Mouse (Mus musculus): ENCODE data around the gene Efna4. TPM values are rescaled to one million over a fixed set of nuclear protein-coding genes. Genes with fewer than 3 reads are reported as not detected.

Gene Efna4
- polyA plus RNA-seq, 1 experiment from 2014 or later, result 20.6 TPM

GRCm38 (mm10) chr3:89341794-89342193 is 4.0 kb upstream of the Efna4 start:
- no peak overlapping the region for H3K4me2 ChIP-seq (ENCODE audit: low read length)
- no peaks in the 10 kb centered on the region for H3K9me3 ChIP-seq (ENCODE audit: control insufficient read depth, low read length)
- no peak overlapping the region for H3K9ac ChIP-seq (ENCODE audit: low read length)
- peaks cover 27% of the 10 kb centered on the region for H3K4me1 ChIP-seq (replicated peaks; ENCODE audit: control insufficient read depth, insufficient read depth, low read length)
- no peak for DNase-seq (ENCODE audit: low spot score)
- no peak overlapping the region for H3K27ac ChIP-seq (ENCODE audit: low read depth)
- 86% methylated on average over 4 of the region's 4 CpGs for WGBS
- H3K4me3 ChIP-seq (ENCODE audit: low read depth, low read length), result no peak overlapping the region
- ATAC-seq (replicated peaks; ENCODE audit: low FRiP score, low TSS enrichment, low read depth), result no peak
- H3K27me3 ChIP-seq (replicated peaks; ENCODE audit: control insufficient read depth, insufficient read depth, low read length), result no peaks in the 10 kb centered on the region
- H3K36me3 ChIP-seq (ENCODE audit: control insufficient read depth, insufficient read depth, low read length), result peaks cover 26% of the 10 kb centered on the region

- Histone ChIP-seq H3K36me3 (ENCODE audit: control insufficient read depth, insufficient read depth, low read length) (peaks cover 15% of the 10 kb centered on the region), H3K4me2 (ENCODE audit: low read length) (peak overlapping the region; percentile 53), H3K27ac (ENCODE audit: low read depth) (no peak overlapping the region), H3K9me3 (ENCODE audit: control insufficient read depth, low read length) (no peaks in the 10 kb centered on the region), H3K9ac (ENCODE audit: low read length) (peak overlapping the region; percentile 29; the same call in 1 of the 2 replicates), H3K4me3 (ENCODE audit: low read depth, low read length) (peak overlapping the region; percentile 26), H3K27me3 (replicated peaks; ENCODE audit: control insufficient read depth, insufficient read depth, low read length) (no peaks in the 10 kb centered on the region), H3K4me1 (replicated peaks; ENCODE audit: control insufficient read depth, insufficient read depth, low read length) (peaks cover 35% of the 10 kb centered on the region)
- 0 out of 2 replicates have a peak, but pooled peaks have one; percentile 6 for ATAC-seq (replicated peaks; ENCODE audit: low FRiP score, low TSS enrichment, low read depth)
- peak; percentile 95 for DNase-seq (ENCODE audit: low spot score)
- 4% methylated on average over 11 of the region's 11 CpGs for WGBS
These were observed 2.6 kb upstream of the Efna4 start for GRCm38 (mm10) chr3:89340465-89340864.

GRCm38 (mm10) chr3:89339416-89339815 is 1.6 kb upstream of the Efna4 start:
- Histone ChIP-seq H3K4me1 (replicated peaks; ENCODE audit: control insufficient read depth, insufficient read depth, low read length) (peaks cover 35% of the 10 kb centered on the region), H3K4me2 (ENCODE audit: low read length) (no peak overlapping the region), H3K36me3 (ENCODE audit: control insufficient read depth, insufficient read depth, low read length) (peaks cover 18% of the 10 kb centered on the region), H3K27me3 (replicated peaks; ENCODE audit: control insufficient read depth, insufficient read depth, low read length) (no peaks in the 10 kb centered on the region), H3K9ac (ENCODE audit: low read length) (no peak overlapping the region), H3K9me3 (ENCODE audit: control insufficient read depth, low read length) (no peaks in the 10 kb centered on the region), H3K4me3 (ENCODE audit: low read depth, low read length) (no peak overlapping the region), H3K27ac (ENCODE audit: low read depth) (peak overlapping the region; percentile 34; the same call in 1 of the 2 replicates)
- 19% methylated on average over 8 of the region's 8 CpGs for WGBS
- peak; percentile 93 for DNase-seq (ENCODE audit: low spot score)
- ATAC-seq (replicated peaks; ENCODE audit: low FRiP score, low TSS enrichment, low read depth), result no peak

DNA sequence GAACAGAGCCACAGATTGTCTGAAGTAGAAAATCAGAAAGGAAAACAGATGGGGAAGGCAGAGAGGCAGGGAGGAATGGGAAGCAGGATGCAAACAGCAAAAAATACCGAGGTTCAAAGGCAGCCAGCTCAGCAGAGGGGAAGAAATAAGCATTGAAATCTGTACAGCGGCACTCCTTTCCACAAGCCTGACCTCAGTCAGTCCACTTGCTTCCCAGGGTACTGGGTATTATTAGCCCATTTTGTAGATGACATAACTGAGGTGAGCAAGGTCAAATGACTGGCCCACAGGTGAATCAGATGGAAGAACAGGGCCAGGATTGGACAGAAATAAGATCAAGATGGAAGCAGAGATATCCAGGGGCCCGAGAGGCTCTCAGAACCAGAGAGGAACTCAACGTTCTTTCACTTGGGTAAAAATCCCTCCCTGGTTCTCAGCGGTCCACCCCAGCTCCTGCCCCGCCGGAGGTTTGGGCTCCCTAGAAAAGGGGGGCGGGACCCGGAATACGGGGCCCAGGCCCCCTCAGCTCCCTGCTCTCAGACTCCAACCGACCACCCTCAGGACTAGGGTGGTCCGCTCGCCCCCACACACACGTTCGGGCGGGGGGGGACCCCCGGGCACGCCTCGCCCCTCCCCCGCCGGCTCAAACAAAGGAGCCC is 637 bp downstream of the Efna4 start:
- Histone ChIP-seq H3K4me1 (replicated peaks; ENCODE audit: control insufficient read depth, insufficient read depth, low read length) (peaks cover 35% of the 10 kb centered on the region), H3K27ac (ENCODE audit: low read depth) (peak overlapping the region; percentile 82), H3K36me3 (ENCODE audit: control insufficient read depth, insufficient read depth, low read length) (peaks cover 30% of the 10 kb centered on the region), H3K9me3 (ENCODE audit: control insufficient read depth, low read length) (no peaks in the 10 kb centered on the region), H3K4me3 (ENCODE audit: low read depth, low read length) (peak overlapping the region; percentile 73), H3K4me2 (ENCODE audit: low read length) (peak overlapping the region; percentile 74), H3K9ac (ENCODE audit: low read length) (peak overlapping the region; percentile 89), H3K27me3 (replicated peaks; ENCODE audit: control insufficient read depth, insufficient read depth, low read length) (no peaks in the 10 kb centered on the region)
- DNase-seq (ENCODE audit: low spot score) (no peak), ATAC-seq (replicated peaks; ENCODE audit: low FRiP score, low TSS enrichment, low read depth) (no peak; the same call in 1 of the 2 replicates)
- under 1% methylated on average over 19 of the region's 21 CpGs for WGBS

DNA sequence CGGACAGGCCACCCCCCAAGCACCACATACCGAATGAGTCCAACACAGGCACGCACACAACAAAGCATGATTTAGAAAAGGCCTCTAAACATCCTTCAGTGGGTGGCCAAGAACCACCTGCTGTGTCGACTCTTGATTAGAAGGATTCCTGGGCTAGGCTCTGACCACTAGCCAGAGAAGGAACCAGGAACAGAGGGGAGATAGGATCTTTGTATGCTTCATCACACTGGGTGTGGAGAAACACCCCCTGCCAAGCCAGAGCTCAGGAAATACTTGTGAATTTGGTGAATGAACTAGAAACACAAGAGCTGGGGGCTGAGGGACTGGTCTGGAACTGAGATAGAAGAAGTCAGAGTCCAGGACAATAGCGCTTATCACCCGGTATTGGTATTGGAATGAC is 1.3 kb downstream of the Efna4 start:
- peak overlapping the region; percentile 89 for H3K9ac ChIP-seq (ENCODE audit: low read length)
- DNase-seq (ENCODE audit: low spot score), result no peak
- no peaks in the 10 kb centered on the region for H3K27me3 ChIP-seq (replicated peaks; ENCODE audit: control insufficient read depth, insufficient read depth, low read length)
- H3K4me2 ChIP-seq (ENCODE audit: low read length), result peak overlapping the region; percentile 74
- H3K4me3 ChIP-seq (ENCODE audit: low read depth, low read length), result peak overlapping the region; percentile 73
- no peak for ATAC-seq (replicated peaks; ENCODE audit: low FRiP score, low TSS enrichment, low read depth)
- H3K27ac ChIP-seq (ENCODE audit: low read depth), result no peak overlapping the region; the same call in 1 of the 2 replicates
- peaks cover 27% of the 10 kb centered on the region for H3K36me3 ChIP-seq (ENCODE audit: control insufficient read depth, insufficient read depth, low read length)
- peaks cover 35% of the 10 kb centered on the region for H3K4me1 ChIP-seq (replicated peaks; ENCODE audit: control insufficient read depth, insufficient read depth, low read length)
- 8% methylated on average over 6 of the region's 6 CpGs for WGBS
- H3K9me3 ChIP-seq (ENCODE audit: control insufficient read depth, low read length), result no peaks in the 10 kb centered on the region

GRCm38 (mm10) chr3:89333053-89333452 is 4.8 kb downstream of the Efna4 start:
- Histone ChIP-seq H3K9me3 (ENCODE audit: control insufficient read depth, low read length) (no peaks in the 10 kb centered on the region), H3K27ac (ENCODE audit: low read depth) (no peak overlapping the region), H3K4me1 (replicated peaks; ENCODE audit: control insufficient read depth, insufficient read depth, low read length) (peaks cover 20% of the 10 kb centered on the region), H3K9ac (ENCODE audit: low read length) (no peak overlapping the region), H3K4me2 (ENCODE audit: low read length) (no peak overlapping the region), H3K4me3 (ENCODE audit: low read depth, low read length) (no peak overlapping the region), H3K27me3 (replicated peaks; ENCODE audit: control insufficient read depth, insufficient read depth, low read length) (no peaks in the 10 kb centered on the region), H3K36me3 (ENCODE audit: control insufficient read depth, insufficient read depth, low read length) (peaks cover 25% of the 10 kb centered on the region)
- ATAC-seq (replicated peaks; ENCODE audit: low FRiP score, low TSS enrichment, low read depth) (no peak), DNase-seq (ENCODE audit: low spot score) (no peak)
- WGBS, result 63% methylated on average over 11 of the region's 11 CpGs

GRCm38 (mm10) chr3:89332476-89332875 is 5.4 kb downstream of the Efna4 start:
- 49% methylated on average over 12 of the region's 12 CpGs for WGBS
- H3K27ac ChIP-seq (ENCODE audit: low read depth), result no peak overlapping the region
- DNase-seq (ENCODE audit: low spot score), result no peak
- H3K9ac ChIP-seq (ENCODE audit: low read length), result no peak overlapping the region
- no peak overlapping the region for H3K4me2 ChIP-seq (ENCODE audit: low read length)
- peaks cover 20% of the 10 kb centered on the region for H3K4me1 ChIP-seq (replicated peaks; ENCODE audit: control insufficient read depth, insufficient read depth, low read length)
- no peaks in the 10 kb centered on the region for H3K27me3 ChIP-seq (replicated peaks; ENCODE audit: control insufficient read depth, insufficient read depth, low read length)
- 0 out of 2 replicates have a peak, but pooled peaks have one; percentile 6 for ATAC-seq (replicated peaks; ENCODE audit: low FRiP score, low TSS enrichment, low read depth)
- H3K9me3 ChIP-seq (ENCODE audit: control insufficient read depth, low read length), result no peaks in the 10 kb centered on the region
- H3K36me3 ChIP-seq (ENCODE audit: control insufficient read depth, insufficient read depth, low read length), result peaks cover 25% of the 10 kb centered on the region
- H3K4me3 ChIP-seq (ENCODE audit: low read depth, low read length), result no peak overlapping the region

- no peak overlapping the region for H3K27ac ChIP-seq (ENCODE audit: low read depth)
- no peaks in the 10 kb centered on the region for H3K27me3 ChIP-seq (replicated peaks; ENCODE audit: control insufficient read depth, insufficient read depth, low read length)
- no peak for ATAC-seq (replicated peaks; ENCODE audit: low FRiP score, low TSS enrichment, low read depth)
- H3K4me3 ChIP-seq (ENCODE audit: low read depth, low read length), result no peak overlapping the region
- H3K4me1 ChIP-seq (replicated peaks; ENCODE audit: control insufficient read depth, insufficient read depth, low read length), result peaks cover 20% of the 10 kb centered on the region
- H3K9me3 ChIP-seq (ENCODE audit: control insufficient read depth, low read length), result no peaks in the 10 kb centered on the region
- peaks cover 25% of the 10 kb centered on the region for H3K36me3 ChIP-seq (ENCODE audit: control insufficient read depth, insufficient read depth, low read length)
- DNase-seq (ENCODE audit: low spot score), result no peak
- H3K4me2 ChIP-seq (ENCODE audit: low read length), result no peak overlapping the region
- no peak overlapping the region for H3K9ac ChIP-seq (ENCODE audit: low read length)
- 50% methylated on average over 10 of the region's 10 CpGs for WGBS
These were observed 5.8 kb downstream of the Efna4 start for GRCm38 (mm10) chr3:89332013-89332412.

DNA sequence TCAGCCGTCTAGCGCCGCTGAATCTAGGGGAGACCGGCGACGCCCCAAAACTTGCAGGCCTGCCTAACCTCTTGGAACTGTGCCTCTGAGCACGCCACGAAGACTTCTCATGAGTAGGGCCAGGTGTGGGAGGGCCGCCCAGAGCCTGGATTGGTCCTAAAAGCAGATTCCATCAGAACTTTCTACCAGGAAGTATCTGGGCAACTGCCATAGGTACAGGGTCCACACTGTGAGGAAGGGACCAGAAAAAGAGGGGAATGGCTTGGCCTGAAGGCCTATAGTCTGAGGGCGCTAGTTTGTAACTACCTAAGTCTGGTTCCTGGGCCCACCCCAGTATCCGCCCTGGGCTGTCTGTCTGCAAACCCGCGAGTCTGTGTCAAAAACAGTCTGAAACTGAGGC is 6.3 kb downstream of the Efna4 start:
- Histone ChIP-seq H3K27me3 (replicated peaks; ENCODE audit: control insufficient read depth, insufficient read depth, low read length) (no peaks in the 10 kb centered on the region), H3K36me3 (ENCODE audit: control insufficient read depth, insufficient read depth, low read length) (peaks cover 25% of the 10 kb centered on the region), H3K9me3 (ENCODE audit: control insufficient read depth, low read length) (no peaks in the 10 kb centered on the region), H3K27ac (ENCODE audit: low read depth) (no peak overlapping the region), H3K9ac (ENCODE audit: low read length) (no peak overlapping the region), H3K4me2 (ENCODE audit: low read length) (no peak overlapping the region), H3K4me1 (replicated peaks; ENCODE audit: control insufficient read depth, insufficient read depth, low read length) (peaks cover 16% of the 10 kb centered on the region), H3K4me3 (ENCODE audit: low read depth, low read length) (no peak overlapping the region)
- DNase-seq (ENCODE audit: low spot score) (no peak), ATAC-seq (replicated peaks; ENCODE audit: low FRiP score, low TSS enrichment, low read depth) (0 out of 2 replicates have a peak, but pooled peaks have one; percentile 3)
- WGBS, result 62% methylated on average over 13 of the region's 13 CpGs
